Mouse (Mus musculus): Measurements from ENCODE around the gene Slc35a3. TPM values are rescaled to one million over a fixed set of nuclear protein-coding genes. Genes with fewer than 3 reads are reported as not detected.
"Not testable (repeated sequence)": the region's sequence is repeated elsewhere in the genome, so short reads cannot be mapped to it uniquely, and the experiment has no call there.

The Slc35a3 gene
- 10 to 100 TPM; 12.8 to 15.3 TPM for total RNA-seq (2021)

- no peak for DNase-seq
- intact Hi-C loops (cut with DNase I) = loop anchor here (2.0 kb wide), 1 partner anchor 50 kb away; the partner anchor contains the start of gene Mfsd14a
Measured at GRCm38 (mm10) chr3:116712436-116712881, at the start of gene Slc35a3. Gene Slc35a3, minus strand, starts transcription at chr3:116712831.

- no peak for DNase-seq
- intact Hi-C loops (cut with DNase I) = loop anchor here (10.0 kb wide), 1 partner anchor 718 kb away; no protein-coding TSS in a partner anchor
Measured at GRCm38 (mm10) chr3:116752818-116753217, 40.2 kb upstream of the Slc35a3 start.

- DNase-seq = peak; percentile 31 to 44
- intact Hi-C loops (cut with DNase I) = loop anchor here (2.0 to 10.0 kb wide), 3 partner anchors 157 to 717 kb away; partner anchors contain the start of genes Rtca and Sass6
Measured at GRCm38 (mm10) chr3:116751191-116751860, 38.7 kb upstream of the Slc35a3 start.

- intact Hi-C loops (cut with DNase I) = loop anchor here (2.0 to 10.0 kb wide), 3 partner anchors 50 to 416 kb away; partner anchors contain the start of gene Cdc14a
- DNase-seq = peak; percentile 36 to 59
Measured at GRCm38 (mm10) chr3:116748391-116749170, 36.0 kb upstream of the Slc35a3 start.

- not testable (repeated sequence) for DNase-seq
- intact Hi-C loops (cut with DNase I) = loop anchor here (2.0 to 10.0 kb wide), 3 partner anchors 49 to 415 kb away; partner anchors contain the start of gene Cdc14a
Measured at GRCm38 (mm10) chr3:116747648-116748047, 35.0 kb upstream of the Slc35a3 start.

- DNase-seq = no peak
- intact Hi-C loops (cut with DNase I) = loop anchor here (10.0 kb wide), 1 partner anchor 316 kb away; the partner anchor contains the start of gene Cdc14a
Measured at GRCm38 (mm10) chr3:116740963-116741362, 28.3 kb upstream of the Slc35a3 start.

- intact Hi-C loops (cut with DNase I) = loop anchor here (10.0 kb wide), 1 partner anchor 315 kb away; the partner anchor contains the start of gene Cdc14a
- DNase-seq = no peak
Measured at GRCm38 (mm10) chr3:116740106-116740505, 27.5 kb upstream of the Slc35a3 start.

- DNase-seq = no peak
- intact Hi-C loops (cut with DNase I) = no loop called here
Measured at GRCm38 (mm10) chr3:116737326-116737731, 24.7 kb upstream of the Slc35a3 start.

GRCm38 (mm10) chr3:116729483-116730174 is 17.0 kb upstream of the Slc35a3 start:
- intact Hi-C loops (cut with DNase I) = no loop called here
- DNase-seq = no peak

GRCm38 (mm10) chr3:116726807-116727206 is 14.2 kb upstream of the Slc35a3 start:
- peak; percentile 19 to 29 for DNase-seq
- intact Hi-C loops (cut with DNase I) = no loop called here

- no peak for DNase-seq
- intact Hi-C loops (cut with DNase I) = no loop called here
Measured at GRCm38 (mm10) chr3:116723496-116724481, 11.2 kb upstream of the Slc35a3 start.

- no peak for DNase-seq
- intact Hi-C loops (cut with DNase I) = no loop called here
Measured at GRCm38 (mm10) chr3:116722980-116723379, 10.3 kb upstream of the Slc35a3 start.

GRCm38 (mm10) chr3:116718951-116719350 is 6.3 kb upstream of the Slc35a3 start:
- no peak for DNase-seq
- intact Hi-C loops (cut with DNase I) = no loop called here

- no peak for DNase-seq
- intact Hi-C loops (cut with DNase I) = loop anchor here (2.0 kb wide), 1 partner anchor 50 kb away; the partner anchor contains the start of gene Mfsd14a
Measured at GRCm38 (mm10) chr3:116713031-116713430, 400 bp upstream of the Slc35a3 start.

GRCm38 (mm10) chr3:116711624-116712435 is 801 bp downstream of the Slc35a3 start:
- DNase-seq = peak; percentile 85 to 90
- intact Hi-C loops (cut with DNase I) = loop anchor here (2.0 kb wide), 1 partner anchor 49 kb away; the partner anchor contains the start of gene Mfsd14a

- no peak for DNase-seq
Measured at GRCm38 (mm10) chr3:116710941-116711340, 1.7 kb downstream of the Slc35a3 start.

GRCm38 (mm10) chr3:116705637-116706204 is 6.9 kb downstream of the Slc35a3 start:
- intact Hi-C loops (cut with DNase I) = no loop called here
- no peak for DNase-seq

More at GRCm38 (mm10) chr3:116710941-116711340, 1.7 kb downstream of the Slc35a3 start:
- intact Hi-C loops (cut with DNase I) = no loop called here

- DNase-seq = no peak
- intact Hi-C loops (cut with DNase I) = no loop called here
Measured at GRCm38 (mm10) chr3:116703835-116704234, 8.8 kb downstream of the Slc35a3 start.

Measured in heart, postnatal 36 days (tissue).